Mouse (Mus musculus) testis, adult 2 months (tissue): ENCODE results near the gene Itga11.

Source experiments
- CTCF ChIP-seq: fragments of 200-500 bp; IDR thresholded peaks from 2 replicates; pipeline ENCODE4 v1.5.1; 2012; ENCODE audit warnings: low read depth, mild to moderate bottlenecking, inconsistent platforms, low read length, moderate library complexity; ENCODE audit not compliant: control insufficient read depth, insufficient read depth, insufficient replicate concordance
- POLR2A ChIP-seq: fragments of 200-500 bp; IDR thresholded peaks from 2 replicates; pipeline ENCODE4 v1.6.1; 2012; ENCODE audit warnings: low read depth, mild to moderate bottlenecking, inconsistent platforms, low read length, moderate library complexity; ENCODE audit not compliant: control insufficient read depth

GRCm38 (mm10) chr9:62630631-62631240 lies 46.9 kb upstream of the Itga11 start:
- no peak for TF ChIP-seq CTCF
- no peak for TF ChIP-seq POLR2A
